Mouse (Mus musculus) lung, embryonic 14.5 days (tissue): ENCODE measurements at regions not wholly inside any gene's neighbourhood (a gene's known extent, or its start where the extent isn't known, plus 50 kb on each side); places are given as distances from the start of the nearest gene placed in this dataset.

Source experiments
- ATAC-seq: fragments of 200-750 bp; cut with Nextera tagmentation; 2 replicates; pipeline ENCODE4 v1.8.0; 2017; ENCODE audit warnings: mild to moderate bottlenecking, moderate TSS enrichment, moderate library complexity; ENCODE audit not compliant: insufficient read depth
- DNase-seq: peaks from one replicate; pipeline ENCODE4 v3.0.0-alpha.2; 2015
- H3K27ac ChIP-seq: fragments of 300-500 bp; sonication (generic); 2 replicates; pipeline ENCODE4 v1.5.1; 2014; ENCODE audit warnings: low read depth, mild to moderate bottlenecking, moderate library complexity
- H3K27me3 ChIP-seq: fragments of 300-500 bp; sonication (generic); 2 replicates; pipeline ENCODE4 v1.6.1; 2014; ENCODE audit warnings: low read length, control low read depth; ENCODE audit not compliant: insufficient read depth
- H3K36me3 ChIP-seq: fragments of 300-500 bp; sonication (generic); 2 replicates; pipeline ENCODE4 v1.6.1; 2014; ENCODE audit warnings: control low read depth; ENCODE audit not compliant: insufficient read depth
- H3K4me1 ChIP-seq: fragments of 300-500 bp; sonication (generic); 2 replicates; pipeline ENCODE4 v1.6.1; 2014; ENCODE audit warnings: antibody characterized with exemption, control low read depth; ENCODE audit not compliant: insufficient read depth
- H3K4me2 ChIP-seq: fragments of 300-500 bp; sonication (generic); 2 replicates; pipeline ENCODE4 v1.6.1; 2014; ENCODE audit warnings: mild to moderate bottlenecking
- H3K4me3 ChIP-seq: fragments of 300-500 bp; sonication (generic); 2 replicates; pipeline ENCODE4 v1.5.1; 2014; ENCODE audit warnings: low read depth, low read length
- H3K9ac ChIP-seq: fragments of 300-500 bp; sonication (generic); 2 replicates; pipeline ENCODE4 v1.6.1; 2014
- H3K9me3 ChIP-seq: fragments of 300-500 bp; sonication (generic); 2 replicates; pipeline ENCODE4 v1.6.1; 2016; ENCODE audit warnings: low read depth, low read length, control low read depth
- CTCF ChIP-seq: IDR thresholded peaks from 2 replicates; pipeline ENCODE4 v1.5.1; 2016; ENCODE audit warnings: antibody characterized with exemption, low read depth
- WGBS: fragments of 180-500 bp; shearing (Covaris S2); extraction: QIAGEN DNeasy Blood & Tissue Kit; methylation state at CpG from one replicate; pipeline ENCODE4 v1.1.7; 2014; 5-methylcytosine and 5-hydroxymethylcytosine counted together

GRCm38 (mm10) chr6:143372487-143372886, 205.5 kb downstream of the Etnk1 start:
- DNase-seq (no peak), ATAC-seq (no peak)
- Histone ChIP-seq H3K9me3 (no peaks in the 10 kb centered on the region), H3K9ac (no peak overlapping the region), H3K27ac (no peak overlapping the region), H3K4me3 (no peak overlapping the region), H3K36me3 (no peaks in the 10 kb centered on the region), H3K4me2 (no peak overlapping the region), H3K27me3 (no peaks in the 10 kb centered on the region), H3K4me1 (peaks cover 22% of the 10 kb centered on the region)
- 53% methylated on average over 5 of the region's 5 CpGs for WGBS
- TF ChIP-seq CTCF = no peak

GRCm38 (mm10) chr6:143373686-143374273, 206.8 kb downstream of the Etnk1 start:
- H3K27me3 ChIP-seq = no peaks in the 10 kb centered on the region
- ATAC-seq = peak; percentile 48; the same call in 1 of the 2 replicates

GRCm38 (mm10) chr6:143375951-143376713, 209.1 kb downstream of the Etnk1 start:
- WGBS = 42% methylated on average over 21 of the region's 21 CpGs
- peak overlapping the region; percentile 43 for H3K4me2 ChIP-seq

More at GRCm38 (mm10) chr6:143373686-143374273, 206.8 kb downstream of the Etnk1 start:
- Histone ChIP-seq H3K27ac (no peak overlapping the region), H3K36me3 (no peaks in the 10 kb centered on the region), H3K4me3 (no peak overlapping the region), H3K4me2 (no peak overlapping the region), H3K9ac (no peak overlapping the region), H3K4me1 (peaks cover 15% of the 10 kb centered on the region), H3K9me3 (no peaks in the 10 kb centered on the region)
- WGBS = 58% methylated on average over 15 of the region's 15 CpGs
- TF ChIP-seq CTCF = peak; percentile 91
- DNase-seq = peak; percentile 85

GRCm38 (mm10) chr6:143377121-143377520, 210.1 kb downstream of the Etnk1 start:
- H3K9me3 ChIP-seq = no peaks in the 10 kb centered on the region
- ATAC-seq = no peak
- 77% methylated on average over 14 of the region's 14 CpGs for WGBS
- H3K4me3 ChIP-seq = no peak overlapping the region
- H3K36me3 ChIP-seq = no peaks in the 10 kb centered on the region
- no peak for DNase-seq
- no peak overlapping the region for H3K4me2 ChIP-seq
- TF ChIP-seq CTCF = no peak
- peaks cover 15% of the 10 kb centered on the region for H3K4me1 ChIP-seq
- H3K27me3 ChIP-seq = no peaks in the 10 kb centered on the region
- H3K27ac ChIP-seq = no peak overlapping the region
- no peak overlapping the region for H3K9ac ChIP-seq

More at GRCm38 (mm10) chr6:143375951-143376713, 209.1 kb downstream of the Etnk1 start:
- no peak overlapping the region; the same call in 1 of the 2 replicates for H3K9ac ChIP-seq
- DNase-seq = peak; percentile 90
- no peak overlapping the region for H3K4me3 ChIP-seq
- no peaks in the 10 kb centered on the region for H3K27me3 ChIP-seq
- no peak for TF ChIP-seq CTCF
- H3K27ac ChIP-seq = no peak overlapping the region
- peaks cover 15% of the 10 kb centered on the region for H3K4me1 ChIP-seq
- ATAC-seq = peak; percentile 63; the same call in 1 of the 2 replicates
- H3K36me3 ChIP-seq = no peaks in the 10 kb centered on the region
- H3K9me3 ChIP-seq = no peaks in the 10 kb centered on the region

GRCm38 (mm10) chr6:143378126-143378525, 211.1 kb downstream of the Etnk1 start:
- WGBS = 87% methylated on average over 9 of the region's 9 CpGs
- H3K4me2 ChIP-seq = no peak overlapping the region
- no peaks in the 10 kb centered on the region for H3K36me3 ChIP-seq
- H3K9ac ChIP-seq = no peak overlapping the region
- no peaks in the 10 kb centered on the region for H3K27me3 ChIP-seq
- no peak overlapping the region for H3K27ac ChIP-seq
- no peaks in the 10 kb centered on the region for H3K9me3 ChIP-seq
- no peak overlapping the region for H3K4me3 ChIP-seq
- H3K4me1 ChIP-seq = peaks cover 15% of the 10 kb centered on the region
- TF ChIP-seq CTCF = no peak
- no peak for ATAC-seq
- DNase-seq = no peak

GRCm38 (mm10) chr6:143380490-143380889, 213.5 kb downstream of the Etnk1 start:
- WGBS = 87% methylated on average over 3 of the region's 3 CpGs
- no peak for TF ChIP-seq CTCF
- H3K9ac ChIP-seq = no peak overlapping the region

More at GRCm38 (mm10) chr6:143380490-143380889, 213.5 kb downstream of the Etnk1 start:
- Histone ChIP-seq H3K4me2 (no peak overlapping the region), H3K27me3 (no peaks in the 10 kb centered on the region), H3K9me3 (no peaks in the 10 kb centered on the region), H3K27ac (no peak overlapping the region), H3K4me1 (peaks cover 8% of the 10 kb centered on the region; the same call in 1 of the 2 replicates), H3K36me3 (no peaks in the 10 kb centered on the region), H3K4me3 (no peak overlapping the region)
- DNase-seq (no peak), ATAC-seq (no peak)
